Mouse (Mus musculus) right cerebral cortex, postnatal 36 days (tissue): ENCODE results near the gene H2afy.
"Not testable (repeated sequence)": the region's sequence is repeated elsewhere in the genome, so short reads cannot be mapped to it uniquely, and the experiment has no call there.

ENCODE experiments used
- DNase-seq, 2 experiments: peaks; one replicate each; pipeline ENCODE4 v3.0.0; 2022; ENCODE audit warnings: low spot score in 2 of 2, mixed read lengths in 1 of 2

Gene H2afy

GRCm38 (mm10) chr13:56072268-56072607 is 63.9 kb downstream of the H2afy start:
- DNase-seq, result no peak

GRCm38 (mm10) chr13:56071586-56072267 is 64.4 kb downstream of the H2afy start:
- no peak for DNase-seq

- no peak for DNase-seq
Observed at GRCm38 (mm10) chr13:56069643-56070042, 66.5 kb downstream of the H2afy start.

GRCm38 (mm10) chr13:56068517-56068916 is 67.6 kb downstream of the H2afy start:
- DNase-seq, result no peak

- DNase-seq, result no peak
Observed at GRCm38 (mm10) chr13:56066904-56067303, 69.3 kb downstream of the H2afy start.

- DNase-seq, result no peak
Observed at GRCm38 (mm10) chr13:56066152-56066551, 70.0 kb downstream of the H2afy start.

GRCm38 (mm10) chr13:56057761-56058160 is 78.4 kb downstream of the H2afy start:
- DNase-seq, result no peak

GRCm38 (mm10) chr13:56055720-56056119 is 80.4 kb downstream of the H2afy start:
- no peak for DNase-seq

- no peak for DNase-seq
Observed at GRCm38 (mm10) chr13:56054089-56054488, 82.1 kb downstream of the H2afy start.

GRCm38 (mm10) chr13:56052781-56053180 is 83.4 kb downstream of the H2afy start:
- DNase-seq, result no peak

- DNase-seq, result no peak
Observed at GRCm38 (mm10) chr13:56050246-56050645, 85.9 kb downstream of the H2afy start.

- no peak for DNase-seq
Observed at GRCm38 (mm10) chr13:56042221-56042620, 93.9 kb downstream of the H2afy start.

GRCm38 (mm10) chr13:56040621-56041020 is 95.5 kb downstream of the H2afy start:
- no peak for DNase-seq

GRCm38 (mm10) chr13:56039610-56040371 is 96.4 kb downstream of the H2afy start:
- DNase-seq, result no peak

- no peak for DNase-seq
Observed at GRCm38 (mm10) chr13:56029006-56029405, 107.2 kb downstream of the H2afy start.

- not testable (repeated sequence) for DNase-seq
Observed at GRCm38 (mm10) chr13:56027996-56028395, 108.2 kb downstream of the H2afy start.

- DNase-seq, result no peak
Observed at GRCm38 (mm10) chr13:56026623-56027022, 109.5 kb downstream of the H2afy start.

- no peak for DNase-seq
Observed at GRCm38 (mm10) chr13:56026026-56026425, 110.1 kb downstream of the H2afy start.

- no peak for DNase-seq
Observed at GRCm38 (mm10) chr13:56025027-56025410, 111.1 kb downstream of the H2afy start.

- no peak for DNase-seq
Observed at GRCm38 (mm10) chr13:56024410-56025026, 111.6 kb downstream of the H2afy start.
